Mouse (Mus musculus) stomach, embryonic 15.5 days (tissue): ENCODE measurements at regions not wholly inside any gene's neighbourhood (a gene's known extent, or its start where the extent isn't known, plus 50 kb on each side); places are given as distances from the start of the nearest gene placed in this dataset.

Source experiments
- ATAC-seq: fragments of 200-750 bp; cut with Nextera tagmentation; 2 replicates; pipeline ENCODE4 v1.8.0; 2017; ENCODE audit warnings: low read depth, moderate number of reproducible peaks, moderate TSS enrichment; ENCODE audit not compliant: insufficient read depth, low FRiP score
- H3K27ac ChIP-seq: fragments of 300-500 bp; sonication (generic); 2 replicates; pipeline ENCODE4 v1.5.1; 2015; ENCODE audit warnings: mild to moderate bottlenecking, inconsistent platforms
- H3K27me3 ChIP-seq: fragments of 300-500 bp; sonication (generic); replicated peaks from 2 replicates; pipeline ENCODE4 v1.6.1; 2015; ENCODE audit warnings: inconsistent platforms
- H3K36me3 ChIP-seq: fragments of 300-500 bp; sonication (generic); 2 replicates; pipeline ENCODE4 v1.6.1; 2015; ENCODE audit warnings: inconsistent platforms
- H3K4me1 ChIP-seq: fragments of 300-500 bp; sonication (generic); 2 replicates; pipeline ENCODE4 v1.6.1; 2015; ENCODE audit warnings: inconsistent platforms
- H3K4me2 ChIP-seq: fragments of 300-500 bp; sonication (generic); 2 replicates; pipeline ENCODE4 v1.6.1; 2015; ENCODE audit warnings: mild to moderate bottlenecking, inconsistent platforms
- H3K4me3 ChIP-seq: fragments of 300-500 bp; sonication (generic); replicated peaks from 2 replicates; pipeline ENCODE4 v1.5.1; 2015; ENCODE audit warnings: inconsistent platforms
- H3K9ac ChIP-seq: fragments of 300-500 bp; sonication (generic); 2 replicates; pipeline ENCODE4 v1.6.1; 2015; ENCODE audit warnings: inconsistent platforms
- H3K9me3 ChIP-seq: fragments of 300-500 bp; sonication (generic); 2 replicates; pipeline ENCODE4 v1.6.1; 2016; ENCODE audit warnings: inconsistent platforms
- WGBS: fragments of 180-500 bp; shearing (Covaris S2); methylation state at CpG from one replicate; pipeline ENCODE4 v1.1.7; 2015; 5-methylcytosine and 5-hydroxymethylcytosine counted together

DNA sequence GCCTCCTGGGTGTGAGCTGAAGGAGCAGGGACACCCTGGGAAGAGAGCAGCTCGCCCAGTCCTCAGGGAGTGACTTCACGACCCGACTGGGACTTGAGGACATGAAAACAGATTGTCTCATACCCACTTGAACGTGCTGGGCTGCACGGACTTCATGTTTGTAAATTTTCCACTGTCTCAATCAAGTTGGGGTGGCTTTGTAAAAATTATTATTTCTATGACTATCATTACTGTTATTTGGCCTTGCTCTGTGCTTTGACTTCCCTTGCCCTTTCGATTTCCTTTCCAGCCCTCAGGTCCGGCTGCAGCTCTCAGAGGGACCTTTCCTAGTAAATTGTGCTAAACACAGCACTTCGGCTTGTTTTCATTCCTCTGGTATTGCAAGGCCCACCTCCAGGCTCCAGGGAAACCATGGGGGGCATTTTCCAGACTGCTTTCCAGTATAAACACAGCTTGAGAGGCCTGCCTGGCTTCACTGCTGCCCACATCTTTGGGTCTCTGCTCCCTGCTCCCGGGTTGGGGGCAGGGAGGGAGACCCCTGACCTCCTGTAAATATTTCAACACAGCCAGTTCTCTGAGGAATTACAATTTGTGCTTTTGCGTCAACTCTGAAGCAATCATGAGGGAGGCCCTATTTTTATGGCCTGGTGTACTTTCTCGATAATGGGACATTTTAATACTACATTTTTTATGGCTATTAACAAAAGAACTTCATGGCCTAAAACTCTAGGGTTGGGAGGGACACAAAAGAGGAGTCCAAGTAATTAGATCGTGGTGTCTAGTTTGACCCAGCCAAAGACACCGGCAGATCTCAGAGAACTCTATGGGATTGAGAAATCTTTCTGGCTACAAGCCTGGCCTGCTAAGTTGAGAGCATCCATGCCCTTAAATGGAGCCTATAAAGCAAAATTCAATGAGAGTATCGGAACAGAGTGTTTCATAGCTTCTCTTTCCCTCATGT is 68.9 kb upstream of the Errfi1 start:
- Histone ChIP-seq H3K9me3 (no peaks in the 10 kb centered on the region), H3K9ac (no peak overlapping the region), H3K4me1 (peaks cover 7% of the 10 kb centered on the region; the same call in 1 of the 2 replicates), H3K4me2 (no peak overlapping the region), H3K4me3 (no peak overlapping the region), H3K27ac (peak overlapping the region; percentile 57; the same call in 1 of the 2 replicates), H3K36me3 (no peaks in the 10 kb centered on the region), H3K27me3 (no peaks in the 10 kb centered on the region)
- WGBS = 46% methylated on average over 14 of the region's 14 CpGs
- no peak for ATAC-seq

DNA sequence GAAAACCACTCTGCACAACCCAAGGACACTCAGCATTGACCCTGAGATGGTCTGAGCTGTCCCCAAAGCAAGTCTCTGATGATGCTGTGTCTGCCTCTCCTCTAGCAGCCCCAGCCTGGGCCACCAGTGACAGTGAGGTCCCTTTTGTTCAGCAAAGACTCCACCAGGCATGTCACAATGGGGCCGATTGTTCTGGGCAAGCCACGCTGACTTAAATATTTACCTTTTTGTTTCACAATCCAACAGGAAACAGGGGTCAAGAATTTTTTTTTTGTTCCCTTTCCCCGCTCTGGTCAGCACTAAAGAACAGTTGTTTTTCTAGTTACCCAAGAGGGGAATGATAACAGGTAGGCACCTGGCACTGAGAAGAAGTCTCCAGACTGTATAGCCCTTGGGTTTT is 72.4 kb upstream of the Errfi1 start:
- no peaks in the 10 kb centered on the region for H3K36me3 ChIP-seq
- WGBS = 37% methylated on average over 3 of the region's 3 CpGs

DNA sequence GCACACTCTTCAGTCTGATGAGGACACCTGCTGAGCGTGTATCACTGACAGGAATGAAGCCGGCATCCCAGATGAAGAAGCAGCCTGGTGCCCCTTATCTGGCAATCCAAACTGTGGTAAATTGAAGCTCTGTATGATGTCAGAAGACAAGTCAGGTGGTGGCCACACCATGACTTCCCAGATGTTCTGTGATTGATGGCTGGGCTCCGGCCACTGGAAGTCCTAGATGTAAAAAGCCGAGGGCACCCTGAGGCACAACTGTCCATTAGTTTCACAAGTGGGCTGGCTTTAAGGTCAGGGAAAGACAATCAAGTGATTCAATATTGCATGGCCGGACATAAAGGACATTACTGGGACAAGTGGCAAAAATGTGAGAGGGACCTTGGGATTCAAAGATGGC is 74.4 kb upstream of the Errfi1 start:
- ATAC-seq = no peak
- Histone ChIP-seq H3K4me1 (peaks cover 9% of the 10 kb centered on the region; the same call in 1 of the 2 replicates), H3K4me2 (no peak overlapping the region), H3K27ac (no peak overlapping the region), H3K27me3 (no peaks in the 10 kb centered on the region), H3K36me3 (no peaks in the 10 kb centered on the region), H3K9me3 (no peaks in the 10 kb centered on the region), H3K4me3 (no peak overlapping the region), H3K9ac (no peak overlapping the region)
- WGBS = 50% methylated on average over 5 of the region's 5 CpGs

More for the DNA sequence above, 72.4 kb upstream of the Errfi1 start:
- Histone ChIP-seq H3K27me3 (no peaks in the 10 kb centered on the region), H3K4me2 (no peak overlapping the region), H3K9me3 (no peaks in the 10 kb centered on the region), H3K27ac (peak overlapping the region; percentile 57), H3K4me3 (no peak overlapping the region), H3K9ac (no peak overlapping the region), H3K4me1 (peaks cover 9% of the 10 kb centered on the region; the same call in 1 of the 2 replicates)
- ATAC-seq = peak; percentile 74

DNA sequence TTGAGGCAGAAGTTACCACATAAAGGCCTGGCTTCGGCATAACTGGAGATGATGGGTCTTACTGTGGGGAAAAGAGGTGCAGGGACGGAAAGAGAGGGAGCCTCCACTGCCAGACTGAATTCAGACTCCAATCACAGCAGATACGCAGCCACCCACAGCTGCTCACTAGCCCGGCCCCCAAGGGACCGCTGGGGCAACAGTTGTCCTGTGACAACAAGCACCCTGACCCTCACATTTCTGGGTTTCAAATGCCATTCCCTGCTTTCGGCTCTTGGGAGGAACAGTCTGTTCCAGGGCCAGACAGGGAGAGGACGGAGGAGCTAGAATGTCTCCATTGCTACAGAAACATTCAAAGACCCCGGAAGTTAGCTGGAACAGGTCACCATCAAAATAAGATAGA is 75.0 kb upstream of the Errfi1 start:
- ATAC-seq = no peak
- 54% methylated on average over 8 of the region's 8 CpGs for WGBS
- no peak overlapping the region for H3K27ac ChIP-seq

DNA sequence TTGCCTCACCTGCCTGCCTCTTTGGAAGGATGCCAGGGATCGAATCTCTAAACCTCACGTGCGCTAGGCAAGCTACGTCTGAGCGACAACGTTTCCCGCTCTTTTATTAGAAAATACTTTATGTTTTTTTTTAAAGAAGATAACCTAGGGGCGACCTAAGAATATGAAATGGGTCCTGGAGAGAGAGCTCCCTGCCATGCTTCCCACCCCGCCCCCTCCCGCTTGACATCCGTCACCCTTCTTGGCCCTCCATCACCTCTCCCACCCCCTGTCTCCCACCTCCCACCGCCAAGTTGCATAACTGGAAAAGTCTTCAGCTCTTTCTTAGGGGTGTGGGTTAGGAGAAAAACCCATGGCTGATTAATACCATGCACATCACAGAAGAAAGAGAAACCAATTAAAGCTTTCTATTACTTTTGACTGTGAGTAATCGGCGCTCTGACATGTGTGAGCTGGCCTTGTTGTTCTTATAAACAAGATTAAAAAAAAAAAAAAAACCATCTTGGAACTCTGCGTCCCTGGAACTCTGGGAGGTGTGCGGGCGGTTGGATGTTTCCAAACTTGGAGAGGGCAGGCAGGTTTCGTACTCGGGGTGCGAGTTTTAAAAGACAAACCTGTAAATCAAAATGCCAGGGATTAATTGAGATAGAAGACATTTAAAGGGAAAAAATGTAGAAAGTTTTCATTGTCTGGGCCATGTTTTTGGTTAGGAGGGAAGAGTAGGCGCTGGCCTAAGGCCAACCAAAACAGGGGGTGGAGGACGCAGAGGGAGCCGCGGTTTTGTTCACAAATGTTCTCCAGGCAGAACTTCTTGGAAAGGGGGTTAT is 77.8 kb upstream of the Errfi1 start:
- no peaks in the 10 kb centered on the region for H3K36me3 ChIP-seq
- no peaks in the 10 kb centered on the region for H3K27me3 ChIP-seq
- no peak overlapping the region for H3K4me3 ChIP-seq
- no peak overlapping the region for H3K9ac ChIP-seq
- peaks cover 9% of the 10 kb centered on the region; the same call in 1 of the 2 replicates for H3K4me1 ChIP-seq
- no peak overlapping the region for H3K27ac ChIP-seq
- H3K9me3 ChIP-seq = no peaks in the 10 kb centered on the region
- no peak for ATAC-seq
- WGBS = 68% methylated on average over 24 of the region's 24 CpGs
- H3K4me2 ChIP-seq = no peak overlapping the region

More for the DNA sequence above, 75.0 kb upstream of the Errfi1 start:
- H3K27me3 ChIP-seq = no peaks in the 10 kb centered on the region
- H3K9me3 ChIP-seq = no peaks in the 10 kb centered on the region
- no peak overlapping the region for H3K4me2 ChIP-seq
- no peak overlapping the region for H3K4me3 ChIP-seq
- H3K36me3 ChIP-seq = no peaks in the 10 kb centered on the region
- peaks cover 9% of the 10 kb centered on the region; the same call in 1 of the 2 replicates for H3K4me1 ChIP-seq
- H3K9ac ChIP-seq = no peak overlapping the region

DNA sequence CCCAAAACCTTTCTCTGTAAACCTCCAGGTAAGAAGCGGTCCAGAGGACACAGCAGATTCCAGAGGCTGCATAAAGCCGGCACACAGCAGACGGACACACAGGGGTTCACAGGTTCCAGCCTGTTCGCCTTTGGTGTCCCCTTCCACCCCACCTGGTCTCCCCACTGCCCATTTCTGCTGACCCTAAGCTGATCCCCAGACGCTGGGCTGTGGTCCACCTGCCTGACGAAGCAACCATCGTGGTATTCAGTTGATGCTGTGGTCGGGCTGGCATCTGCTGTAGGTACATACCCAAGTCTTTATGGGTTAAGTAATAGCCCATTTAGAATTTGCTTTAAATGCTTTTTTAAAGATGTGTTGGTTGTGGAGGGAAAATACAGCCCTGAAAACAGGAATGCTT is 78.4 kb upstream of the Errfi1 start:
- no peak overlapping the region for H3K27ac ChIP-seq
- WGBS = 89% methylated on average over 8 of the region's 8 CpGs

DNA sequence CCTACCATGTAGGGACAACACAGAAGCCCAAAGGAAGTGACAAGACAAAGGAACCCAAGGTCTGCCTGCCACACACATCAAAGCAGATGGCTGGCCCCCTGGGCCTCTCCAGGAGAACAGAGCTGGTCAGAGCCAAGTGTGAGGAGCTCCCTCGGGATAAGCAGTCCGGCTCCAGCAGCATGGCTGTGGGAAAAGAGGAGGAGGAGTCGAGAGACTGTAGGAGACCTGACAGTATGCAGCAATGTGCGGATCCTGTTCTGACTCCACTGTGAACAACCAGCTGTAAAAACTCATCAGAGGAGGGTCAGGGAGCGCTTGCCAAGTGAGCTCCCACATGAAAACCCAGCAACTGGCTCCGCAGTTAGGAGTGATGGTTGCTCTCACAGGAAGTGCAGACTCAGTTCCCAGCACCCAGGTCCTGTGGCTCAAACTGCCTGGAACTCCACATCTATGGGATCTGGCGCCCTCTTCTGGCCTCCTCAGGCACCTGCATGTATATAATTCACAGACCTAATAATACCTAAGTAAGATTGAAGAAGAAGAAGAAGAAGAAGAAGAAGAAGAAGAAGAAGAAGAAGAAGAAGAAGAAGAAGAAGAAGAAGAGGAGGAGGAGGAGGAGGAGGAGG is 79.3 kb upstream of the Errfi1 start:
- no peaks in the 10 kb centered on the region for H3K9me3 ChIP-seq
- 82% methylated on average over 7 of the region's 7 CpGs for WGBS
- peaks cover 9% of the 10 kb centered on the region; the same call in 1 of the 2 replicates for H3K4me1 ChIP-seq
- no peaks in the 10 kb centered on the region for H3K27me3 ChIP-seq
- no peak overlapping the region for H3K4me2 ChIP-seq
- H3K9ac ChIP-seq = no peak overlapping the region
- H3K4me3 ChIP-seq = no peak overlapping the region
- H3K36me3 ChIP-seq = no peaks in the 10 kb centered on the region
- H3K27ac ChIP-seq = no peak overlapping the region
- ATAC-seq = no peak

More for the DNA sequence above, 78.4 kb upstream of the Errfi1 start:
- Histone ChIP-seq H3K9ac (no peak overlapping the region), H3K4me1 (peaks cover 9% of the 10 kb centered on the region; the same call in 1 of the 2 replicates), H3K4me3 (no peak overlapping the region), H3K27me3 (no peaks in the 10 kb centered on the region), H3K9me3 (no peaks in the 10 kb centered on the region), H3K4me2 (no peak overlapping the region), H3K36me3 (no peaks in the 10 kb centered on the region)
- ATAC-seq = no peak

DNA sequence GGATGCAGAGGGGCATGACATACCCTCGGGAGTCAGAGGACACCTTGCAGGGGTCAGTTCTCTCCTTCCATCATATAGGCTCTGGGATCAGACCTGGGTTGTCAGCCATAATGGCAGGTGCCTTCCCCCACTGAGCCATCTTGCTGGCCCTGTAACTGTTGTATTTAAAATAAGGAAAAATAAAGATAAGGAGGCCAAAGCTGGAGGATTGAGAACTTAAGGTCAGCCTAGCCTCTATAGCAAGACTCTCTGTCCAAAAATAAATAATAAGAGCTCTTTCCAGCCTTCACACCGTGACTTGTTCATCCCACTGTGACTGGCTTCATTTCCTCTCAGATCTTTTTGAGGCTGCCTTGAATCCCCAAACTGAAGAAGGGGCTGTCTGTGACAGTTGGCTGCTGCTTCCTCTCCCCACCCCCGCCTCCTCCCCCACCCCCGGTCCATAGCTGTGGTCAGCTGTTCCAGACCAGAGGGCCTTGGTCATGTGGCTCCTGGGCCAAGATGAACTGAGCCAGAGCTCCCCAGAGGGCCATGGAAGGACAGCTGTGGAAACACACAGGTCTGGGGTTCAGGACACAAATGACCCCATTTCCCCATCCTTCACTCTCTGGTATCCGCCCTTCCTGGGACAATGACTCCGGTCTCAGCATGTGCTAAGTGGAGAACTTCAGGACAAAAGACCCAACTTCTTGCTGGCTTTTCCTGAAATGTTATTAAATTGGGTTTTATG is 81.6 kb upstream of the Errfi1 start:
- Histone ChIP-seq H3K4me2 (no peak overlapping the region), H3K36me3 (no peaks in the 10 kb centered on the region), H3K9me3 (no peaks in the 10 kb centered on the region), H3K27me3 (no peaks in the 10 kb centered on the region), H3K4me1 (no peaks in the 10 kb centered on the region), H3K9ac (no peak overlapping the region), H3K27ac (no peak overlapping the region), H3K4me3 (no peak overlapping the region)
- ATAC-seq = no peak
- 77% methylated on average over 6 of the region's 6 CpGs for WGBS

DNA sequence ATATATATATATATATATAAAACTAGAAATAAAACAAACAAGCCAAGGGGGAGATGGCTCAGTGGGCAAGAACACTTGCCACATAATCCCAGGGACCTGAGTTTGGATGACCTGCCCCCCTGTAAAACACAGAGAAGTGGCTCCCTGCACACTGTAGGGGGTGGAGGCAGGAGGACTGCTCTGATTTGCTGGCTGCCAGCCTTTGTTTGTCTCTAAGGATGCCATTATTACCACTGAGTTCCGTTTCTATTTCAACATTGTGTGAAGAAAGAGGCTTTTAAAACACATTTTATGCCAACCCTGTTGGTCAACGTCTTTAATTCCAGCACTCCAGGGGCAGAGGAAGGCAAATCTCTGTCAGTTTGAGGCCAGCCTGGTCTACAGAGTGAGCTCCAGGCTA is 82.2 kb upstream of the Errfi1 start:
- Histone ChIP-seq H3K4me1 (no peaks in the 10 kb centered on the region), H3K4me3 (no peak overlapping the region), H3K4me2 (no peak overlapping the region), H3K36me3 (no peaks in the 10 kb centered on the region), H3K27me3 (no peaks in the 10 kb centered on the region), H3K9me3 (no peaks in the 10 kb centered on the region), H3K27ac (no peak overlapping the region), H3K9ac (no peak overlapping the region)
- no peak for ATAC-seq
- whole genome bisulfite sequencing = 66% methylated on average over 2 of the region's 2 CpGs

DNA sequence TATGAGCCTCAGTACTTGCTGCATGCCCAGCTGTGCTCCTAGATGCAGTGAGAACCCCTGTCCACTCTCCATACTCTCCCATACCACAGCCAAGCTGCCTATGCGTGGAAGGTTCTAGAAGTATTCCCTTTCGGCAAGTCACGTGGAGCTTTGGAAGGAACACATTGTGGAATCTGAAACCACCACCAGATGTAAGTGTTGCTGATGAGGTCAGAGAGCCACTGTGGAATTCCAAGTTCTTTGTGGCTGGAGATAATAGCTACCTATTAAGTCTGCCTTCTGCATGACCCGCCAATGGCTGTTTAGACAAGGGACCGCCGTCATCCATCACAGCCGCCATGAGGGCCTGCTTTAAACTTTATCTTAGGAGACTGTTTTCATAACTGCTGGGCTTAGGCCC is 84.7 kb upstream of the Errfi1 start:
- Histone ChIP-seq H3K4me1 (no peaks in the 10 kb centered on the region), H3K27ac (peak overlapping the region; percentile 32; the same call in 1 of the 2 replicates), H3K9me3 (no peaks in the 10 kb centered on the region), H3K36me3 (no peaks in the 10 kb centered on the region), H3K4me3 (no peak overlapping the region), H3K4me2 (no peak overlapping the region), H3K27me3 (no peaks in the 10 kb centered on the region), H3K9ac (no peak overlapping the region)
- ATAC-seq = peak; percentile 24; the same call in 1 of the 2 replicates
- WGBS = 25% methylated on average over 7 of the region's 7 CpGs
